Mouse (Mus musculus) hindbrain, embryonic 14.5 days (tissue): ENCODE data around the gene Sult2b1. TPM values are rescaled to one million over a fixed set of nuclear protein-coding genes. Genes with fewer than 3 reads are reported as not detected.
A peak's percentile ranks its signal among the peaks of the same experiment; 100 is the strongest.

Experiments used
- ATAC-seq: fragments of 200-750 bp; cut with Nextera tagmentation; 2 replicates; pipeline ENCODE4 v1.8.0; 2017; ENCODE audit warnings: moderate number of reproducible peaks, mild to moderate bottlenecking, moderate TSS enrichment, moderate library complexity; ENCODE audit not compliant: low FRiP score
- DNase-seq: peaks from one replicate; pipeline ENCODE4 v3.0.0-alpha.2; 2015; ENCODE audit warnings: low spot score
- H3K27ac ChIP-seq: fragments of 300-500 bp; sonication (generic); 2 replicates; pipeline ENCODE4 v1.5.1; 2014; ENCODE audit warnings: mild to moderate bottlenecking, moderate library complexity
- H3K27me3 ChIP-seq: fragments of 300-500 bp; sonication (generic); 2 replicates; pipeline ENCODE4 v1.6.1; 2014; ENCODE audit warnings: mild to moderate bottlenecking, low read length, mixed read lengths; ENCODE audit not compliant: control insufficient read depth, insufficient read depth
- H3K36me3 ChIP-seq: fragments of 300-500 bp; sonication (generic); replicated peaks from 2 replicates; pipeline ENCODE4 v1.6.1; 2014; ENCODE audit not compliant: control insufficient read depth, insufficient read depth
- H3K4me1 ChIP-seq: fragments of 300-500 bp; sonication (generic); replicated peaks from 2 replicates; pipeline ENCODE4 v1.6.1; 2014; ENCODE audit warnings: antibody characterized with exemption, low read length, mixed read lengths; ENCODE audit not compliant: control insufficient read depth, insufficient read depth
- H3K4me2 ChIP-seq: fragments of 300-500 bp; sonication (generic); replicated peaks from 2 replicates; pipeline ENCODE4 v1.6.1; 2014; ENCODE audit warnings: mild to moderate bottlenecking, moderate library complexity
- H3K4me3 ChIP-seq: fragments of 300-500 bp; sonication (generic); replicated peaks from 2 replicates; pipeline ENCODE4 v1.5.1; 2014; ENCODE audit warnings: mild to moderate bottlenecking, low read length
- H3K9ac ChIP-seq: fragments of 300-500 bp; sonication (generic); 2 replicates; pipeline ENCODE4 v1.6.1; 2014
- H3K9me3 ChIP-seq: fragments of 300-500 bp; sonication (generic); 2 replicates; pipeline ENCODE4 v1.6.1; 2016; ENCODE audit warnings: low read length; ENCODE audit not compliant: control insufficient read depth
- WGBS: fragments of 180-500 bp; shearing (Covaris S2); extraction: QIAGEN DNeasy Blood & Tissue Kit; methylation state at CpG from one replicate; pipeline ENCODE4 v1.1.7; 2014; 5-methylcytosine and 5-hydroxymethylcytosine counted together
- polyA plus RNA-seq: library from polyadenylated mRNA; unstranded; fragments of >200 nt; fragmentation: Nextera tagmentation; extraction: Ambion mirVana; gene quantifications from 2 replicates; pipeline ENCODE4 v1.2.1, GENCODE M21; 2014

The Sult2b1 gene
- polyA plus RNA-seq, 1 experiment from 2014 or later: 7.3 TPM

- H3K9ac ChIP-seq: no peak overlapping the region
- H3K27ac ChIP-seq: no peak overlapping the region
- no peak overlapping the region for H3K4me2 ChIP-seq
- 93% methylated on average over 29 of the region's 29 CpGs for WGBS
- H3K9me3 ChIP-seq: no peaks in the 10 kb centered on the region
- no peak overlapping the region for H3K4me3 ChIP-seq
- peaks cover 91% of the 10 kb centered on the region for H3K36me3 ChIP-seq
- H3K4me1 ChIP-seq: peaks cover 15% of the 10 kb centered on the region
- H3K27me3 ChIP-seq: peaks cover 15% of the 10 kb centered on the region; the same call in 1 of the 2 replicates
- no peak for DNase-seq
- ATAC-seq: no peak
Observed at GRCm38 (mm10) chr7:45794971-45795370, 10.5 kb upstream of the Sult2b1 start.

- H3K4me3 ChIP-seq: no peak overlapping the region
- H3K27me3 ChIP-seq: peaks cover 15% of the 10 kb centered on the region; the same call in 1 of the 2 replicates
- no peak overlapping the region for H3K4me2 ChIP-seq
- ATAC-seq: no peak
- H3K9ac ChIP-seq: no peak overlapping the region
- no peaks in the 10 kb centered on the region for H3K9me3 ChIP-seq
- H3K27ac ChIP-seq: no peak overlapping the region
- 93% methylated on average over 40 of the region's 44 CpGs for WGBS
- H3K36me3 ChIP-seq: peaks cover 91% of the 10 kb centered on the region
- DNase-seq: no peak
- H3K4me1 ChIP-seq: peaks cover 15% of the 10 kb centered on the region
Observed at GRCm38 (mm10) chr7:45793969-45794585, 9.6 kb upstream of the Sult2b1 start.

GRCm38 (mm10) chr7:45793240-45793639 is 8.8 kb upstream of the Sult2b1 start:
- H3K4me1 ChIP-seq: peaks cover 14% of the 10 kb centered on the region
- ATAC-seq: no peak
- H3K9me3 ChIP-seq: no peaks in the 10 kb centered on the region
- H3K4me3 ChIP-seq: no peak overlapping the region
- H3K27ac ChIP-seq: no peak overlapping the region
- peaks cover 95% of the 10 kb centered on the region for H3K36me3 ChIP-seq
- DNase-seq: no peak
- H3K9ac ChIP-seq: no peak overlapping the region
- H3K27me3 ChIP-seq: peaks cover 15% of the 10 kb centered on the region; the same call in 1 of the 2 replicates
- 90% methylated on average over 24 of the region's 24 CpGs for WGBS
- no peak overlapping the region for H3K4me2 ChIP-seq

GRCm38 (mm10) chr7:45791756-45792490 is 7.5 kb upstream of the Sult2b1 start:
- H3K4me3 ChIP-seq: no peak overlapping the region
- H3K27ac ChIP-seq: no peak overlapping the region
- peaks cover 98% of the 10 kb centered on the region for H3K36me3 ChIP-seq
- H3K4me2 ChIP-seq: no peak overlapping the region
- H3K9me3 ChIP-seq: no peaks in the 10 kb centered on the region
- H3K4me1 ChIP-seq: peaks cover 10% of the 10 kb centered on the region
- peaks cover 15% of the 10 kb centered on the region; the same call in 1 of the 2 replicates for H3K27me3 ChIP-seq
- no peak overlapping the region for H3K9ac ChIP-seq
- WGBS: 75% methylated on average over 17 of the region's 17 CpGs
- ATAC-seq: no peak
- no peak for DNase-seq

- ATAC-seq: no peak
- H3K4me2 ChIP-seq: no peak overlapping the region
- H3K9ac ChIP-seq: no peak overlapping the region
- peaks cover 18% of the 10 kb centered on the region for H3K4me1 ChIP-seq
- peaks cover 15% of the 10 kb centered on the region; the same call in 1 of the 2 replicates for H3K27me3 ChIP-seq
- 76% methylated on average over 6 of the region's 6 CpGs for WGBS
- no peak for DNase-seq
- H3K4me3 ChIP-seq: no peak overlapping the region
- peaks cover 86% of the 10 kb centered on the region for H3K36me3 ChIP-seq
- no peaks in the 10 kb centered on the region for H3K9me3 ChIP-seq
- no peak overlapping the region for H3K27ac ChIP-seq
Observed at GRCm38 (mm10) chr7:45790721-45791120, 6.3 kb upstream of the Sult2b1 start.

GRCm38 (mm10) chr7:45787642-45788041 is 3.2 kb upstream of the Sult2b1 start:
- WGBS: 88% methylated on average over 22 of the region's 22 CpGs
- H3K4me2 ChIP-seq: peak overlapping the region; percentile 68
- no peak for DNase-seq
- H3K9ac ChIP-seq: 0 out of 2 replicates have a peak overlapping the region, but pooled peaks have one; percentile 29
- ATAC-seq: no peak
- peaks cover 55% of the 10 kb centered on the region for H3K36me3 ChIP-seq
- peaks cover 21% of the 10 kb centered on the region for H3K4me1 ChIP-seq
- no peaks in the 10 kb centered on the region for H3K9me3 ChIP-seq
- H3K27ac ChIP-seq: no peak overlapping the region
- no peaks in the 10 kb centered on the region for H3K27me3 ChIP-seq
- peak overlapping the region; percentile 85; the same call in 1 of the 2 replicates for H3K4me3 ChIP-seq

- Histone ChIP-seq H3K9me3 (no peaks in the 10 kb centered on the region), H3K4me1 (peaks cover 21% of the 10 kb centered on the region), H3K36me3 (peaks cover 47% of the 10 kb centered on the region), H3K27ac (peak overlapping the region; percentile 99), H3K27me3 (no peaks in the 10 kb centered on the region), H3K9ac (peak overlapping the region; percentile 96), H3K4me3 (peak overlapping the region; percentile 85), H3K4me2 (peak overlapping the region; percentile 68)
- DNase-seq: peak; percentile 62
- 9% methylated on average over 17 of the region's 17 CpGs for WGBS
- ATAC-seq: peak; percentile 12; the same call in 1 of the 2 replicates
Observed at GRCm38 (mm10) chr7:45786661-45787413, 2.4 kb upstream of the Sult2b1 start.

- WGBS: under 1% methylated on average over 14 of the region's 14 CpGs
- Histone ChIP-seq H3K4me3 (peak overlapping the region; percentile 85), H3K4me1 (peaks cover 21% of the 10 kb centered on the region), H3K9me3 (no peaks in the 10 kb centered on the region), H3K36me3 (peaks cover 40% of the 10 kb centered on the region), H3K9ac (peak overlapping the region; percentile 96), H3K27ac (peak overlapping the region; percentile 99), H3K27me3 (no peaks in the 10 kb centered on the region), H3K4me2 (peak overlapping the region; percentile 68)
- DNase-seq: peak; percentile 71
- peak; percentile 25; the same call in 1 of the 2 replicates for ATAC-seq
Observed at GRCm38 (mm10) chr7:45786136-45786578, 1.7 kb upstream of the Sult2b1 start.
